Mouse (Mus musculus) heart, postnatal 4 days (tissue): ENCODE results near the gene Gm5678. TPM values are rescaled to one million over a fixed set of nuclear protein-coding genes. Genes with fewer than 3 reads are reported as not detected.
"Not testable (repeated sequence)": the region's sequence is repeated elsewhere in the genome, so short reads cannot be mapped to it uniquely, and the experiment has no call there.

Source experiments
- DNase-seq: peaks from one replicate; pipeline ENCODE4 v3.0.0; 2021
- total RNA-seq, 2 experiments: library from RNA; stranded (reverse); gene quantifications; 2 replicates each; pipeline ENCODE4 v1.2.3; 2021

Gm5678 gene
- total RNA-seq, 2 experiments from 2014 or later = 0.62 to 1.5 TPM

DNA sequence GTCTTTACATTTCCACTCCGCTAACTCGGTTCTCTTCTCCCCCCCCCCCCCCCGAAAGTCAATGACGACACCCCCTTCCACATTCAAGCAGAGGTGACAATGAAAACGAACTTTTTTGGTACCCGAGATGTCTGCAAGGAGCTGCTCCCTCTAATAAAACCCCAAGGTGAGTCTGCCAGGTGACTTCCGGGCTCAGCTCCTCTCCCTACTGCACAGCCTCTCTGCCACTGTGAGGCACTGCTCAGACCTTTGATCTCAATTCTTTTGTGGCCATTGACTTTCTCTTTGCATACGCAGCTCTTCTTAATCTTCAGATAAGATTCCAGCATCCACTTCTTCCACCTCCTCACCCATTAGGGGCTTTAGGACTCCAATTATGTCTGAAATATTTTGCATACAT is 19.2 kb upstream of the Gm5678 start:
- no peak for DNase-seq

- no peak for DNase-seq
Measured at GRCm38 (mm10) chr16:93609796-93610195, 18.1 kb upstream of the Gm5678 start.

DNA sequence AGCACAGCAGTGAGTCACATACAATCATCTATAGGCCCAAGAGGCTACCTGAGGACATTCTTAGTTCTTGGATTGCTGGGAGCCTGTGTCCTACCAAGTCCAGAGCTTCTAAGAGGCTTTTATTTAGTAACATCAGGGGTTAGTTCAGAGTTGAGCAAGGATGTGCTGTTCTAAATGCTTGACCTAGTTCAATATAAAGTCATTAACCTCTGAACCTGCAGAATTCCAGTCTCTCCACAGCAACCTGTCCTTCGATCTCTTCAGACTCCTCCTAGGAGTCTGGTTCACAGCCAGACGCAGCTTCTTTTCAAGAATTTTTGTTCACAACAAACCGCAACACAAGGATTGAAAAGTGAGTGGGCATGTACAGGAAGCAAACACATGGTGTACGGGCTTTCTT is 16.9 kb upstream of the Gm5678 start:
- DNase-seq = no peak

DNA sequence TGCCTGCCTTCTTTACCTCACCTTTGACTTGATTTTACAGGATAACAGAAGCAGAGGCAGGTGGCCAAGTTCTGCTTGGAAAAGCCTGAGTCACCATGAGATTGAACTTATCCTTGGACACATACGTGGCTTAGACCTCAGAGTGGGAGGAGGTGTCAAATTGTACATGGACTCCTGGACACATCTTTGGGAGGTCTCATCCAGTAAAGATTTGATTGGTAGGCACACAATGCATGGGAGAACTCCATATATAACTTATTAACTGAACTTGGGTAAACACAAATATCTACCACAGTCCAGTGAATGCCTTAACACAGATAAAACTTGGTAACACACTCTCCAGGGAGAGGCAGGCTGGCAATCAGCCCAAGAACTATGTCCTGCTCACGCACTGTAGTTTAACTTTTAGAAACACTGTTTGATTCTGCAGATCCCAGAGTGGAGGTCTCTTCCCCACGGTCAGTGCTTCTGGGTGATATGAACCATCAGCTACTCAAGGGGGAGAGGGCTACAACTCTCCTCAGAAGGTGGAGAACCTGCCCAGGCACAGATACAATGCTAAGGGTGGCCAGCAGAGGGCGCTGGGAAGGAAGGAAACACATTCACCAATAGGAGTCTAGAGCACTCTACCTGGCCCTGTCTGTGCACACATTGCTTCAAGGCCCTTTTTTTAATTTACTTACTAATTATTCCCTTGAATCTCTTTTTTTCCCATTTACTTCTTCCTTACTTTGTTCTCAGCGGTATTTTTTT is 12.6 kb upstream of the Gm5678 start:
- peak; percentile 73 for DNase-seq

- not testable (repeated sequence) for DNase-seq
Measured at GRCm38 (mm10) chr16:93623759-93624158, 4.1 kb upstream of the Gm5678 start.

DNA sequence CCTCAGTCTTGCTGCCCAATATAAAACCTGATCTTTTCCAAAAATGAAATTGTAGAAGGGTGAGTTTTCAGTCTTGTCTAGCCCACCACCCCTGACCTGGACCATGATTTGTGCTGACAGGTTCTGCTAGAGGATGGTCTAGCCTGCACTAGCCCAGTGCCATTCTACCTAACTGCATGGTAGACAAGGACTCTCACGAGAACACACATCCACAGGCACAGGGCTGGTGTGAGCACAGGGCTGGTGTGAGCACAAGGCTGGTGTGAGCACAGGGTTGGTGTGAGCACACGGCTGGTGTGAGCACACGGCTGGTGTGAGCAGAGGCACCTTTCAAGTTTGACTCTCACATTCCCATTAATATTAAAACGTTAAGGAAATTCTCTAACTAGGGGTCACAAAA is 3.2 kb upstream of the Gm5678 start:
- no peak for DNase-seq

GRCm38 (mm10) chr16:93626745-93627144 is 1.2 kb upstream of the Gm5678 start:
- DNase-seq = peak; percentile 35

DNA sequence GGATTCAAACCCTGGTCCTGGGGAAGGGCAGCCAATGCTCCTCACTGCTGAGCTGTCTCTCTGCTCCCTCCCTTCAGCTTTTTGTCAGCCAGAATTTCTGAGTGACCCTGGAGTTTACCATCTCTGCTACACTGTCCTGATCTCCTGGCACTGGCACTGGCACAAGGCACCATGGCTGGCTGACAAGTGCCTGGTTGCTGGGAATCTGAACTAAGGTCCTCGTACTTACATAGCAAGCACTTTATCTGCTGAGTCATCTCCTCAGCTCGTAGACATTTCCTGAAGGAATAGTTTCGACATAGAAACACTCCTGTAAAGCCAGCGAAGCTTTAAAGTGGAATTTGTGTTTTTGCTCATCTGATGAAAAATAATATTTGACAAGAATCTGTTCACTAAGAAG is 16.1 kb downstream of the Gm5678 start:
- DNase-seq = no peak

- DNase-seq = no peak
Measured at GRCm38 (mm10) chr16:93648441-93649183, 20.7 kb downstream of the Gm5678 start.

DNA sequence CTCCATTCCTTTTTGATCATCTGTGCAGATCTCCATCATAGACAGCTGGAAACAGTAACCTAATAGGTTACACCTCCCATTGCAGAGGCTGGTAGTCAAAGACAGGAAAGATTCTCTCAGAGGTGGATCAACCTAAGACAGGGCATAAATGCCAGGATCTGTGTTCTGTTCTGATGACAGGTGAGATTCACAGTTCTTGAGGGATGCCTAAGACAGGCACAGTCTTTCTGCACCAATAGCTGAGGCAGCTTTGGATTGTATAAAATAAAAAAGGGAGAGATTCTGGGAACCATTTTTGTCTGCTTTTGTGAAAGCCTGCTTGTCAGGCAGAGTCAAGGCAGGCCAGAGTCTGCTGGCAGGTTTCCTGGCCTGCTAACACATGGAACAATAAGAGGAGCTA is 40.1 kb downstream of the Gm5678 start:
- DNase-seq = no peak

DNA sequence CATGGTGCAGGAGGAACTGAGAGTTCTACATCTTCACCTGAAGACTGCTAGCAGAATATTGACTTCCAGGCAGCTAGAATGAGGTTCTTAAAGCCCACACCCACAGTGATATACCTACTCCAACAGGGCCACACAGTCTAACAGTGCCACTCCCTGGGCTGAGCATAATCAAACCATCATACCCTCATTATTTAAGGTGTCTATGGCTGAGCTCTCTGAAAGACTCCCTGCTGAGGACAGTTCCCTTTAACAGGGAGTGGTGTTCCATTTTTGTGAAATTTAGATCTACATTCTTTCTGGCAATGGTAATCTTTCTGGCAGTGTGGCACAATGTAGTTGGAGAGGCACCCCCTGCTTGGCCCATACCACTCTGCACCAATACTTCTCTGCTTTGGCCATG is 41.6 kb downstream of the Gm5678 start:
- no peak for DNase-seq

GRCm38 (mm10) chr16:93670466-93670865 is 42.6 kb downstream of the Gm5678 start:
- not testable (repeated sequence) for DNase-seq

- DNase-seq = no peak
Measured at GRCm38 (mm10) chr16:93671064-93671463, 43.2 kb downstream of the Gm5678 start.

DNA sequence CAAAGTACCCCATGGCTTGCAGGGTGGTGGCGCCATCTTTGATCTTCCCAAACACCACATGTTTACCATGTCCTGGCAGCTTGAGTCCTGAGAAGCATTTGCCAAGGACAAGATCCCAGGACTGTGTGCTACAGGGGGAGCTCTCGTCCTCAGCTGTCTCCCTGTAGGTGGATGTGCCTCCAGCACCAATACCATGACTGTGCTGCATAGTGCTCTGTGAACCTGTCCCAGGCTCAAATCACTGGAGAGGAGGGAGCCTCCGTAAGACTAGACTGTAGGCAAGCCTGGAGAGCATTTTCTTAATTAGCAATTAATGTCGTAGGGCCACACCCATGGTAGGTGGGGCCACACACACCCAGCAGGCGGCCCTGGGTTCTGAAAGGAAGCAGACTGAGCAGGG is 48.5 kb downstream of the Gm5678 start:
- no peak for DNase-seq

DNA sequence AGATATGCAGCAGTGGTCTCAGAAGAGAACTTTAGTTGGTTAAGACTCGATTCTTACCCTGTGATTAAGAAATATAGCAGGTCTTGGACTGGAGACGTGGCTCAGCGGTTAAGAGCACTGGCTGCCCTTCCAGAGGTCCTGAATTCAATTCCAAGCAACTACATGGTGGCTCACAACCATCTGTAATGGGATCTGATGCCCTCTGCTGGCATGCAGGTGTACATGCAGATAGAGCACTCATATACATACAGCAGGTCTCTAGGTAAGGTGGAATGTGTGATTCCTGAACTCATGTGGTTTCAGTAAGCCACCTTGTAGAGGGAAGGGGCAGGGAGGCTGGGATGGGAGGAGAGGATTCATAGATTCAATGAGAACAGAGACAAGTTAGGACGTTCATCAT is 50.3 kb downstream of the Gm5678 start:
- no peak for DNase-seq

GRCm38 (mm10) chr16:93679165-93679564 is 51.3 kb downstream of the Gm5678 start:
- DNase-seq = no peak

Other genes with a start within 250 kb of the Gm5678 start
- 1 to 10 TPM; 2.0 to 2.3 TPM for gene Setd4, start 24.0 kb upstream of the Gm5678 start, total RNA-seq
- gene Cbr1, start 22.2 kb upstream of the Gm5678 start, total RNA-seq = 10 to 100 TPM; 25.9 to 26.2 TPM
- 1 to 10 TPM; 2.2 to 2.5 TPM for gene Cbr3, start 55.1 kb downstream of the Gm5678 start, total RNA-seq
- 10 to 100 TPM; 15.0 to 18.3 TPM for gene Dop1b, start 83.8 kb downstream of the Gm5678 start, total RNA-seq
- gene Morc3, start 204.0 kb downstream of the Gm5678 start, total RNA-seq = 10 to 100 TPM; 23.7 to 26.5 TPM